Mouse (Mus musculus): ENCODE data around the gene Cst12. TPM values are rescaled to one million over a fixed set of nuclear protein-coding genes. Genes with fewer than 3 reads are reported as not detected.

Cst12 gene
- polyA plus RNA-seq, 1 experiment from 2014 or later: 0.36 TPM

Other genes with a start within 250 kb of the Cst12 start
- gene Nxt1, start 116.8 kb upstream of the Cst12 start, polyA plus RNA-seq (2015; fragmentation: Nextera tagmentation; extraction: Ambion mirVana): 124 and 133 TPM in 2 replicates
- gene Gzf1, start 108.3 kb upstream of the Cst12 start, polyA plus RNA-seq (2015; fragmentation: Nextera tagmentation; extraction: Ambion mirVana): 12.0 and 14.1 TPM in 2 replicates
- gene Napb, start 56.9 kb upstream of the Cst12 start, polyA plus RNA-seq (2015; fragmentation: Nextera tagmentation; extraction: Ambion mirVana): 0.51 and 0.74 TPM in 2 replicates
- not detected in 2 replicates for gene Cstl1, start 39.0 kb upstream of the Cst12 start, polyA plus RNA-seq (2015; fragmentation: Nextera tagmentation; extraction: Ambion mirVana)
- gene Cst11, start 17.9 kb upstream of the Cst12 start, polyA plus RNA-seq (2015; fragmentation: Nextera tagmentation; extraction: Ambion mirVana): not detected in 2 replicates
- not detected in 2 replicates for gene 8030411F24Rik, start 7.4 kb upstream of the Cst12 start, polyA plus RNA-seq (2015; fragmentation: Nextera tagmentation; extraction: Ambion mirVana)
- gene Cst8, start 9.4 kb downstream of the Cst12 start, polyA plus RNA-seq (2015; fragmentation: Nextera tagmentation; extraction: Ambion mirVana): 0.31 and 0.40 TPM in 2 replicates
- not detected in 2 replicates for gene Cst13, start 30.7 kb downstream of the Cst12 start, polyA plus RNA-seq (2015; fragmentation: Nextera tagmentation; extraction: Ambion mirVana)
- gene Cst9, start 45.8 kb downstream of the Cst12 start, polyA plus RNA-seq (2015; fragmentation: Nextera tagmentation; extraction: Ambion mirVana): 0.42 and 0.90 TPM in 2 replicates
- 0.21 and 0.22 TPM in 2 replicates for gene 9230104L09Rik, start 75.7 kb downstream of the Cst12 start, polyA plus RNA-seq (2015; fragmentation: Nextera tagmentation; extraction: Ambion mirVana)
- gene Cst3, start 86.3 kb downstream of the Cst12 start, polyA plus RNA-seq (2015; fragmentation: Nextera tagmentation; extraction: Ambion mirVana): 603 and 634 TPM in 2 replicates
- gene Gm1330, start 213.9 kb downstream of the Cst12 start, polyA plus RNA-seq (2015; fragmentation: Nextera tagmentation; extraction: Ambion mirVana): not detected in 2 replicates
- not detected in 2 replicates for gene Gm10750, start 227.9 kb downstream of the Cst12 start, polyA plus RNA-seq (2015; fragmentation: Nextera tagmentation; extraction: Ambion mirVana)

Data from thymus, postnatal 0 days (tissue).